Mouse (Mus musculus) stomach, postnatal 0 days (tissue): ENCODE data around the gene Fer. TPM values are rescaled to one million over a fixed set of nuclear protein-coding genes. Genes with fewer than 3 reads are reported as not detected.
A peak's percentile ranks its signal among the peaks of the same experiment; 100 is the strongest.

Experiments used
- ATAC-seq: fragments of 200-750 bp; cut with Nextera tagmentation; 2 replicates; pipeline ENCODE4 v1.8.0; 2017; ENCODE audit not compliant: low FRiP score, low TSS enrichment
- DNase-seq: peaks from one replicate; pipeline ENCODE4 v3.0.0-alpha.2; 2016; ENCODE audit warnings: low spot score
- H3K27ac ChIP-seq: fragments of 300-500 bp; sonication (generic); replicated peaks from 2 replicates; pipeline ENCODE4 v1.5.1; 2014; ENCODE audit warnings: mild to moderate bottlenecking, control low read depth
- H3K27me3 ChIP-seq: fragments of 300-500 bp; sonication (generic); 2 replicates; pipeline ENCODE4 v1.6.1; 2014; ENCODE audit warnings: low read length; ENCODE audit not compliant: control insufficient read depth, insufficient read depth
- H3K36me3 ChIP-seq: fragments of 300-500 bp; sonication (generic); 2 replicates; pipeline ENCODE4 v1.6.1; 2014; ENCODE audit warnings: low read length, mixed read lengths; ENCODE audit not compliant: control insufficient read depth, insufficient read depth
- H3K4me1 ChIP-seq: fragments of 300-500 bp; sonication (generic); replicated peaks from 2 replicates; pipeline ENCODE4 v1.6.1; 2014; ENCODE audit warnings: antibody characterized with exemption; ENCODE audit not compliant: control insufficient read depth, insufficient read depth
- H3K4me2 ChIP-seq: fragments of 300-500 bp; sonication (generic); replicated peaks from 2 replicates; pipeline ENCODE4 v1.6.1; 2014; ENCODE audit warnings: low read depth, mild to moderate bottlenecking, control low read depth, moderate library complexity
- H3K4me3 ChIP-seq: fragments of 300-500 bp; sonication (generic); 2 replicates; pipeline ENCODE4 v1.5.1; 2014; ENCODE audit warnings: low read depth, low read length, control low read depth
- H3K9ac ChIP-seq: fragments of 300-500 bp; sonication (generic); 2 replicates; pipeline ENCODE4 v1.6.1; 2014; ENCODE audit warnings: mild to moderate bottlenecking, low read length, control low read depth, mixed read lengths
- H3K9me3 ChIP-seq: fragments of 300-500 bp; sonication (generic); 2 replicates; pipeline ENCODE4 v1.6.1; 2016; ENCODE audit warnings: low read length; ENCODE audit not compliant: control insufficient read depth
- CTCF ChIP-seq: IDR thresholded peaks from 2 replicates; pipeline ENCODE4 v1.5.1; 2016; ENCODE audit warnings: antibody characterized with exemption, low read depth, mild to moderate bottlenecking, moderate library complexity
- EP300 ChIP-seq: optimal IDR thresholded peaks from 2 replicates; pipeline ENCODE3; 2016; ENCODE audit warnings: antibody characterized with exemption
- WGBS: fragments of 180-500 bp; shearing (Covaris S2); extraction: QIAGEN DNeasy Blood & Tissue Kit; methylation state at CpG from one replicate; pipeline ENCODE4 v1.1.7; 2014; 5-methylcytosine and 5-hydroxymethylcytosine counted together
- polyA plus RNA-seq: library from polyadenylated mRNA; unstranded; fragments of >200 nt; fragmentation: Nextera tagmentation; extraction: Ambion mirVana; gene quantifications from 2 replicates; pipeline ENCODE4 v1.2.1, GENCODE M21; 2015

Fer gene
- polyA plus RNA-seq, 1 experiment from 2014 or later = 18.5 TPM

GRCm38 (mm10) chr17:63828561-63829332 lies 34.1 kb upstream of the Fer start:
- TF ChIP-seq CTCF (no peak), EP300 (no peak)
- no peaks in the 10 kb centered on the region for H3K9me3 ChIP-seq
- DNase-seq (no peak), ATAC-seq (no peak)
- no peak overlapping the region for H3K4me3 ChIP-seq
- H3K4me2 ChIP-seq = no peak overlapping the region
- H3K27me3 ChIP-seq = no peaks in the 10 kb centered on the region
- no peak overlapping the region for H3K9ac ChIP-seq
- H3K4me1 ChIP-seq = no peaks in the 10 kb centered on the region
- H3K27ac ChIP-seq = no peak overlapping the region
- 37% methylated on average over 5 of the region's 5 CpGs for WGBS
- H3K36me3 ChIP-seq = no peaks in the 10 kb centered on the region

- ATAC-seq (no peak), DNase-seq (no peak)
- 71% methylated on average over 4 of the region's 4 CpGs for WGBS
- no peaks in the 10 kb centered on the region for H3K27me3 ChIP-seq
- no peak overlapping the region for H3K27ac ChIP-seq
- no peaks in the 10 kb centered on the region for H3K9me3 ChIP-seq
- TF ChIP-seq EP300 = no peak
- no peak for TF ChIP-seq CTCF
- H3K9ac ChIP-seq = no peak overlapping the region
- no peak overlapping the region for H3K4me3 ChIP-seq
- H3K36me3 ChIP-seq = no peaks in the 10 kb centered on the region
- H3K4me2 ChIP-seq = no peak overlapping the region
- H3K4me1 ChIP-seq = no peaks in the 10 kb centered on the region
These were observed 31.3 kb upstream of the Fer start for GRCm38 (mm10) chr17:63831550-63831949.

GRCm38 (mm10) chr17:63836223-63836622 lies 26.6 kb upstream of the Fer start:
- TF ChIP-seq CTCF (no peak), EP300 (no peak)
- 69% methylated on average over 2 of the region's 2 CpGs for WGBS
- H3K9me3 ChIP-seq = no peaks in the 10 kb centered on the region

GRCm38 (mm10) chr17:63836641-63837040 lies 26.2 kb upstream of the Fer start:
- H3K4me1 ChIP-seq = no peaks in the 10 kb centered on the region
- no peaks in the 10 kb centered on the region for H3K27me3 ChIP-seq
- H3K4me3 ChIP-seq = no peak overlapping the region
- H3K9ac ChIP-seq = no peak overlapping the region
- no peak overlapping the region for H3K4me2 ChIP-seq
- WGBS = 77% methylated on average over 8 of the region's 8 CpGs
- ATAC-seq (no peak), DNase-seq (no peak)
- TF ChIP-seq CTCF (no peak), EP300 (no peak)
- no peak overlapping the region for H3K27ac ChIP-seq
- H3K9me3 ChIP-seq = no peaks in the 10 kb centered on the region
- H3K36me3 ChIP-seq = no peaks in the 10 kb centered on the region

More at GRCm38 (mm10) chr17:63836223-63836622, 26.6 kb upstream of the Fer start:
- no peak overlapping the region for H3K9ac ChIP-seq
- ATAC-seq (no peak), DNase-seq (no peak)
- H3K27me3 ChIP-seq = no peaks in the 10 kb centered on the region
- H3K4me1 ChIP-seq = no peaks in the 10 kb centered on the region
- no peaks in the 10 kb centered on the region for H3K36me3 ChIP-seq
- H3K27ac ChIP-seq = no peak overlapping the region
- H3K4me2 ChIP-seq = no peak overlapping the region
- no peak overlapping the region for H3K4me3 ChIP-seq

GRCm38 (mm10) chr17:63838144-63838543 lies 24.7 kb upstream of the Fer start:
- Histone ChIP-seq H3K4me3 (no peak overlapping the region), H3K4me2 (no peak overlapping the region), H3K27ac (no peak overlapping the region), H3K9me3 (no peaks in the 10 kb centered on the region), H3K4me1 (no peaks in the 10 kb centered on the region), H3K9ac (no peak overlapping the region), H3K36me3 (no peaks in the 10 kb centered on the region), H3K27me3 (no peaks in the 10 kb centered on the region)
- TF ChIP-seq EP300 (no peak), CTCF (no peak)
- ATAC-seq (no peak), DNase-seq (no peak)
- 81% methylated on average over 8 of the region's 8 CpGs for WGBS

- Histone ChIP-seq H3K4me1 (no peaks in the 10 kb centered on the region), H3K4me3 (no peak overlapping the region), H3K27me3 (no peaks in the 10 kb centered on the region), H3K9me3 (no peaks in the 10 kb centered on the region), H3K4me2 (no peak overlapping the region), H3K36me3 (no peaks in the 10 kb centered on the region), H3K9ac (no peak overlapping the region), H3K27ac (no peak overlapping the region)
- DNase-seq = no peak
- TF ChIP-seq CTCF (peak; percentile 19; the same call in 1 of the 2 replicates), EP300 (no peak)
- ATAC-seq = no peak
- WGBS = 93% methylated on average over 3 of the region's 3 CpGs
These were observed 23.1 kb upstream of the Fer start for GRCm38 (mm10) chr17:63839636-63840269.
